Mouse (Mus musculus): Measurements from ENCODE around the gene Got2. TPM values are rescaled to one million over a fixed set of nuclear protein-coding genes. Genes with fewer than 3 reads are reported as not detected.
"Not testable (repeated sequence)": the region's sequence is repeated elsewhere in the genome, so short reads cannot be mapped to it uniquely, and the experiment has no call there.

The Got2 gene
- polyA plus RNA-seq, 1 experiment = 70.8 TPM

DNA sequence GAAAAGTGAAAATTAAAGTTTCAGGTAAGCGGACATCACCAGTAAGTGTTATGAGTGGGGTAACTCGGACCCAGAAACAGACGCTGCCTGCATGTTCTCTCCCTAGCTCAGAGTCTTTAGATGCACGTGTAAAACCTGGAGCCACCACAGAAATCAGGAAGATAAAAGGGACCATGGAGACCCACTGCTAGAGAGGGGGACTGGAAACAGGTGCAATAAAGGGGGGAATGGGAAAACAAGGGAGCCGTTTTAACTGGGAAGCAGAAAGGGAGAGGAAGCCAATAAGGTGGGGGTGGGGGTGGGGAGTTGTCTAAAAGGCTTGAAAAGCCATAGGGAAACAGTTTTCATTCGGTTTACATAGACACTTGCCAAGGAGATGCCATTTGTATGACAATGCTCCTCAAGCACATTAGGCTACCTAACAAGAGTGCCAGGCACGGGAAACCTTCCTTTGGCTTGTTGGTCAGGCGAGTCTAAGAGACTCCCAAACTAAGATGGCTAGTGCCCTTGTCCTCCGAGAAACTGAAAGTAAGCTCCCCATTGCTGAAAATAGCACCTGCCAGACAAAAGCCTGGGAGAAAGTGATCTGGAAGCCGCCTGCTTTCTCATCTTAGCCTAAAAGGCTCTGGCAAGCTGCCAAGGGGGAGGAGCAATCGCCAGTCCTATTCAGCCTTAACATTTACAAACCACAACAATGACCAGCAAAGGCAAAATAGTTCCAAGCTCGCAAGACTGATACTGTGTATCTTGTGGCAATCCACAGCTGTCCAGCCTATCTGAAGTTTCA is 10.0 kb downstream of the Got2 start:
- peak; percentile 41 for DNase-seq
- WGBS = 47% methylated on average over 12 of the region's 12 CpGs
- Histone ChIP-seq H3K4me3 (replicated peaks; ENCODE audit: extremely low read depth, low read depth, low read length) (no peak overlapping the region), H3K4me1 (ENCODE audit: control insufficient read depth, insufficient read depth, low read length) (no peaks in the 10 kb centered on the region; the same call in 1 of the 2 replicates)
- TF ChIP-seq POLR2A (IDR thresholded peaks at IDR 0.05; ENCODE audit: borderline replicate concordance, extremely low read depth, low read depth, low read length) (no peak), CTCF (IDR thresholded peaks at IDR 0.05; ENCODE audit: insufficient read depth, low read length) (no peak)

DNA sequence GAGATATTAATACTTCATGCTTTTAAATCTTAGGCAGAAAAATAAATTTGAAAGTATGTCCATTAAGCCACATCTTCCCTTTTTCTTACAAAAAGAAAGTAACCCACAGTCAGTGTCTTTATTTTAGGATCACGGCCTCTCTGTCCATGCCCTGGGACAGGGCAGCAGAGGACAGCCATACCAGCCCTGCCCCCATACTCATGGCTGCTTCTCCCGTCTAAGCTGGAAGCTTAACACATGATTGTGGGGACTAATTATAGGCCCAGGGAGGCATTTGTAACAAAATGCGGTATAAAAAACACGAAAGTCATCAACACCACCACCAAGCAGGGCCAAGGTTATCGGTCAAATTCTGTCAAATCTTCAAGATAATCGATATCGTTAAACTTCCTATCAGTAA is 13.1 kb downstream of the Got2 start:
- no peak for TF ChIP-seq CTCF (IDR thresholded peaks at IDR 0.05; ENCODE audit: insufficient read depth, low read length)
- TF ChIP-seq POLR2A (IDR thresholded peaks at IDR 0.05; ENCODE audit: borderline replicate concordance, extremely low read depth, low read depth, low read length) = no peak
- Histone ChIP-seq H3K4me3 (replicated peaks; ENCODE audit: extremely low read depth, low read depth, low read length) (no peak overlapping the region), H3K4me1 (ENCODE audit: control insufficient read depth, insufficient read depth, low read length) (no peaks in the 10 kb centered on the region; the same call in 1 of the 2 replicates)
- DNase-seq = no peak
- 96% methylated on average over 7 of the region's 7 CpGs for WGBS

DNA sequence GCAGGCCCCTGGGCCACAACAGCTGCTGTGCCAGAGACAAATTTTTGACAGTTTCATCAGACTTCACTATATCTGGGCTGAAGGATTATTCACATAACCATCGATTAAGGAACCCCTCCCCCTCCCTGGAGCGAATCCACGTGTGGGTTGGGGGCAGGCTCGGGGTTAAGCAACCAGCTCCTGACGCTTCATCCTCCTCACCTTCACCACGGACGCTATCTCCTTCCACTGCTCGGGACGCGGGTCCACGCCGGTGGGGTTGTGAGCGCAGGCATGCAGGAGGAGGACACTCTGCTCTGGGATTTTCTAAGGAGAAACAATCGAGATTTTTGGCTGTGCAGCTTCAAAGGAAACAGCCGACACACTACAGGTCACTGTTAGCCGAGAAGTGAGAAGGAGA is 16.7 kb downstream of the Got2 start:
- DNase-seq = no peak
- Histone ChIP-seq H3K4me1 (ENCODE audit: control insufficient read depth, insufficient read depth, low read length) (no peaks in the 10 kb centered on the region), H3K4me3 (replicated peaks; ENCODE audit: extremely low read depth, low read depth, low read length) (no peak overlapping the region)
- TF ChIP-seq CTCF (IDR thresholded peaks at IDR 0.05; ENCODE audit: insufficient read depth, low read length) (no peak), POLR2A (IDR thresholded peaks at IDR 0.05; ENCODE audit: borderline replicate concordance, extremely low read depth, low read depth, low read length) (no peak)
- 89% methylated on average over 16 of the region's 16 CpGs for WGBS

DNA sequence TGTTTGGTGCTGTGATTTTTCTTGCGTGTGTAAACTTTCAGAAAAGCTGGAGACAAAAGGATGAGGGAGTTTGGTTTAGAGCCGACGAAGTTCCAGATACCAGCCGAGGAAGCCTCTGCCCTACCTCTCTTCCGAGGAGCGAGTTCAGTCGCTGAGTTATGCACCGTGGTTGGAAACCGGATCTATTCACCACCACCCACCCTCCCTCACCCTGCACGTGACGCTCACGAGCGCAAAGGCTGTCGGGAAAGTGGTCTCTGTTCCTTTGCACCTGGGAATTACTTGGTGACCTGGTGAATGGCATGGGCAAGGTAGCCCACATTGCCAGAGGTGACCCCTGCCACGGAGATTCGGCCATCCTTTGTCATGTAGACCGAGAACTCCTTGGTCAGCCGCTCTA is 23.5 kb downstream of the Got2 start:
- H3K4me3 ChIP-seq (replicated peaks; ENCODE audit: extremely low read depth, low read depth, low read length); H3K4me1 ChIP-seq (ENCODE audit: control insufficient read depth, insufficient read depth, low read length); DNase-seq: not testable (repeated sequence)
- WGBS = 94% methylated on average over 18 of the region's 18 CpGs

DNA sequence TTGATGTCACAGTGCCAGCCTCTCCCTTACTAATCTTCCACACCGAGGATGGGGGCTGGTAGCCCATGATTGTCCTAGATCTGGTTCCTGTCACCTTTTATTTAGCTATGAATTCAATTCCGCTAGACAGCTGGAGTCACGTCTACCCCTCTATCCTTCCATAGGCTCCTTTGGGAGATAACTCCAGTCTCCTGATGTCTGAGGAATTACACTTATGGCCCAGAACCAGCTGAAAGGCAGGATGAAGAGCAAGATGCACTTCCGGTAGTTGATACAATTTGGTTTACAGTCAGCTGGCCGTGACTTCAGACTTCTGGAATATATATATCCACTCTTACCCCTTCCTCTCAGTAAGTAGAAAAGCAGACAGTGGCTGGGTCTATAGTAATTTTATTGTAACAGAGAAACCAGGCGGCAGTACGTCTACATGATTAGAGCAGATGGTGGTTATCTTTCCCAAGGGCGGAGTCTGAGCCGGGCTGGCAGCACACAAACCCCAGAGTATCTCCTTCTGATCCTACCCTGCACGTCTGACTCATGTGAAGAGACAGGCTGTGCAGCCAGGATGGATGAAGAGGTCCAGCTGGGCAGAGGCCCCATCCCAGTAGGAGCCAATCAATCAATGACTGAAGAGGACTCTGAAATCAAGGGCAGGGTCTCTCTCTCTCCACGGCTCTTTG is 24.4 kb downstream of the Got2 start:
- WGBS = 78% methylated on average over 10 of the region's 11 CpGs
- not testable (repeated sequence) for H3K4me1 ChIP-seq (ENCODE audit: control insufficient read depth, insufficient read depth, low read length); DNase-seq; H3K4me3 ChIP-seq (replicated peaks; ENCODE audit: extremely low read depth, low read depth, low read length)

DNA sequence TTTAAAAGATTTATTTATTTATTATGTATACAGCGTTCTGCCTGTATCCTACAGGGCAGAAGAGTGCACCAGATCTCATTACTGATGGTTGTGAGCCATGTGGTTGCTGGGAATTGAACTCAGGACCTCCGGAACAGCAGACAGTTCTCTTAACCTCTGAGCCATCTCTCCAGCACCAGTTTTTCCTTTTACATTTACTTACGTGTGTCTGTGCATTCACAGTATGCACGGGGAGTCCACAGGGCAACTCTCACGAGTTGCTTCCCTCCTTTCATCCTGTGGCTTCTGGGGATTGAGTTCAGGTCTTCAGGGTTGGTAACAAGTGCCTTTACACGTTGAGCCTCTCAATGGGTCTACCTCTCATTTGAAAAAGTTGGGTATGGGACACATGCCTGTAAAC is 34.2 kb downstream of the Got2 start:
- no peak for DNase-seq
- no peak for TF ChIP-seq CTCF (IDR thresholded peaks at IDR 0.05; ENCODE audit: insufficient read depth, low read length)
- TF ChIP-seq POLR2A (IDR thresholded peaks at IDR 0.05; ENCODE audit: borderline replicate concordance, extremely low read depth, low read depth, low read length) = no peak
- 82% methylated on average over 6 of the region's 6 CpGs for WGBS
- 0 out of 2 replicates have a peak, but pooled peaks cover 6% of the 10 kb centered on the region for H3K4me1 ChIP-seq (ENCODE audit: control insufficient read depth, insufficient read depth, low read length)
- H3K4me3 ChIP-seq (replicated peaks; ENCODE audit: extremely low read depth, low read depth, low read length) = no peak overlapping the region

DNA sequence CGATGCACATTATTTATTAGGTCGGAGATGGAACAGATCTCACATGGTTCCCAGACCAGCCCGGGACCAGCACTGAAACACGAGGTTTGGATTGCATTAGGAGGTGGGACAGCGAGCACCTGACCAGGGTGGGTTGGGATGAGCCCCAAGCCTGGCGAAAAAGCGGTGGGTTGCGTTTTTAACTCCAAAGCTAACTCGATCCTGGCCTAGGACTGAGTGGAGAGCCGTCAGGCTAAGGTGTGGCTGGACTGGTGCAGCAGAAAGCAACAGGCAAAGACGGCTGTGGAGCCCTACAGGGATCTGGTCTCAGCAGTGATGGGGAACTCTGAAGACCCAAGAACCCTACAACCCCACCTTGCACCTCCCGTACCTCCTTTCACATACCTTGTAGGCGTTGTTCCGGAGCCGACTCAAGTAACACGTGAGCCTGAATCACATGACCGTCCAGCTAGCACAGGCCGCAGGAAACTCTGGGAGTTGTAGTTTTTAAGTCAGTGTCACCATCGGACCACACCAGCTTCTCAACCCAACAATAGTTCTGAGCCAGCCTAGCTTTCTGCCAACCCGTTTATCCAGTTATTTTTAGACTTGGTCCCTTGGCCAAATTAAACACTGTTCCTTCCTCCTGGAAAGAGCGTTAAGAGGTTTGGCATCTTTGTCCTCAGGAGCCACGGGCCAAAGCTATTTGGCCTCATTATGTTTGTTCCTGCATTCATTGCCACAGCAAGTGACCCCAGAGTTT is 35.1 kb downstream of the Got2 start, which contains the start of gene Slc38a7:
TSS of gene Slc38a7 (minus strand) at position 438 of the 742 bp plus-strand sequence.
- DNase-seq = peak; percentile 68
- TF ChIP-seq CTCF (IDR thresholded peaks at IDR 0.05; ENCODE audit: insufficient read depth, low read length) (no peak), POLR2A (IDR thresholded peaks at IDR 0.05; ENCODE audit: borderline replicate concordance, extremely low read depth, low read depth, low read length) (peak; percentile 58; the same call in 1 of the 2 replicates)
- 5% methylated on average over 22 of the region's 22 CpGs for WGBS

DNA sequence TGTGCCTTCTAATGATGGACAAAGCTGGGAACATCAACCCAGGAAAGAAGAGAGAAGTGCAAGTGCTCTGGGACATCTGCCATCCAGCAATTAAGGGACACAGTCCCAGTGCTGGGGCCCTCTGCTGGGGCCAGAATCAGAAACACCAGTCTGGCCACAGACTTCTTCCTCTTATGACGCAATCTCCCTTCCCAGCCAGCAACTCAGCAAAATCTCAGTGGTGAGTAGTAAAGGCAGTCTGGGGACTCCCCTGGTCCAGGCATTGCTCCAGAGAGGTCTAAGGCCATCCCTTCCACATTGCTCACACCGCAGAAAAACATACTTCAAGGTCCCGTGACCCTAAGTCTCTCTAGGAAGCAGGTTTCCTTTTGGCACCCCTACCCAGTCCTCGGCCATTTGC is 36.1 kb downstream of the Got2 start:
- Histone ChIP-seq H3K4me1 (ENCODE audit: control insufficient read depth, insufficient read depth, low read length) (0 out of 2 replicates have a peak, but pooled peaks cover 6% of the 10 kb centered on the region), H3K4me3 (replicated peaks; ENCODE audit: extremely low read depth, low read depth, low read length) (no peak overlapping the region)
- peak; percentile 43 for DNase-seq
- no peak for TF ChIP-seq POLR2A (IDR thresholded peaks at IDR 0.05; ENCODE audit: borderline replicate concordance, extremely low read depth, low read depth, low read length)
- TF ChIP-seq CTCF (IDR thresholded peaks at IDR 0.05; ENCODE audit: insufficient read depth, low read length) = no peak
- 25% methylated on average over 4 of the region's 4 CpGs for WGBS

More for the DNA sequence above, 35.1 kb downstream of the Got2 start, which contains the start of gene Slc38a7:
- Histone ChIP-seq H3K4me1 (ENCODE audit: control insufficient read depth, insufficient read depth, low read length) (0 out of 2 replicates have a peak, but pooled peaks cover 6% of the 10 kb centered on the region), H3K4me3 (replicated peaks; ENCODE audit: extremely low read depth, low read depth, low read length) (peak within 1 kb of the TSS; percentile 72)

DNA sequence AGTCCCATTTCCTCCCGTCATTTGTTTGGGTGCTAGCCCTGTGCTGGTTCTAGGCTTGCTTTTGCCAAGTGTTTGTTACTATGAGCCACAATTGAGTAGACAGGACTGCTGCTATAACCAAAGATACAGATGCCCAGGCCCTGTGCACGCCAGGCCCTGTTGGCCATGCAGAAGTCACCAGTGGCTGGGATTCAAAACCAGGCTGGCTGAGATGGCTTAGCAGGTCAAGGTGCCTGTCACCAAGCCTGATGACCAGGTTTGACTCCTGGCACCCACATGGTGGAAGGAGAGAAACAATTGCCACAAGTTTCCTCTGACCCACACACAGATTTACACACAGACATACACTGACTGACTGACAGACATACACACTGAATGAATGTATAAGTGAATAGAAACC is 38.0 kb downstream of the Got2 start:
- H3K4me3 ChIP-seq (replicated peaks; ENCODE audit: extremely low read depth, low read depth, low read length) = no peak overlapping the region
- 0 out of 2 replicates have a peak, but pooled peaks cover 6% of the 10 kb centered on the region for H3K4me1 ChIP-seq (ENCODE audit: control insufficient read depth, insufficient read depth, low read length)
- TF ChIP-seq CTCF (IDR thresholded peaks at IDR 0.05; ENCODE audit: insufficient read depth, low read length) (no peak), POLR2A (IDR thresholded peaks at IDR 0.05; ENCODE audit: borderline replicate concordance, extremely low read depth, low read depth, low read length) (no peak)
- DNase-seq = no peak
- WGBS = 88% methylated on average over 2 of the region's 2 CpGs

All from lung, adult 2 months (tissue).